Mouse (Mus musculus) limb, embryonic 14.5 days (tissue): ENCODE measurements around the gene Arl14ep. TPM values are rescaled to one million over a fixed set of nuclear protein-coding genes. Genes with fewer than 3 reads are reported as not detected.

Experiments
- ATAC-seq: fragments of 200-750 bp; cut with Nextera tagmentation; 2 replicates; pipeline ENCODE4 v1.8.0; 2017; ENCODE audit warnings: low read depth, moderate number of reproducible peaks, moderate TSS enrichment; ENCODE audit not compliant: low FRiP score
- DNase-seq: peaks from one replicate; pipeline ENCODE4 v3.0.0-alpha.2; 2015; ENCODE audit warnings: low spot score
- H3K27ac ChIP-seq: fragments of 300-500 bp; sonication (generic); replicated peaks from 2 replicates; pipeline ENCODE4 v1.5.1; 2014; ENCODE audit warnings: low read depth, mild to moderate bottlenecking, low read length, moderate library complexity, mixed read lengths
- H3K27me3 ChIP-seq: fragments of 300-500 bp; sonication (generic); 2 replicates; pipeline ENCODE4 v1.6.1; 2014; ENCODE audit warnings: low read length, mixed read lengths; ENCODE audit not compliant: control insufficient read depth, insufficient read depth
- H3K36me3 ChIP-seq: fragments of 300-500 bp; sonication (generic); 2 replicates; pipeline ENCODE4 v1.6.1; 2014; ENCODE audit warnings: mild to moderate bottlenecking, low read length, moderate library complexity, mixed read lengths; ENCODE audit not compliant: control insufficient read depth, insufficient read depth
- H3K4me1 ChIP-seq: fragments of 300-500 bp; sonication (generic); 2 replicates; pipeline ENCODE4 v1.6.1; 2014; ENCODE audit warnings: antibody characterized with exemption, low read length, mixed read lengths; ENCODE audit not compliant: control insufficient read depth, insufficient read depth
- H3K4me2 ChIP-seq: fragments of 300-500 bp; sonication (generic); replicated peaks from 2 replicates; pipeline ENCODE4 v1.6.1; 2014; ENCODE audit warnings: low read depth, mild to moderate bottlenecking, low read length, moderate library complexity; ENCODE audit not compliant: severe bottlenecking
- H3K4me3 ChIP-seq: fragments of 300-500 bp; sonication (generic); replicated peaks from 2 replicates; pipeline ENCODE4 v1.5.1; 2014; ENCODE audit warnings: low read length
- H3K9ac ChIP-seq: fragments of 300-500 bp; sonication (generic); 2 replicates; pipeline ENCODE4 v1.6.1; 2014; ENCODE audit warnings: mild to moderate bottlenecking, low read depth, low read length, moderate library complexity; ENCODE audit not compliant: severe bottlenecking
- H3K9me3 ChIP-seq: fragments of 300-500 bp; sonication (generic); 2 replicates; pipeline ENCODE4 v1.6.1; 2016; ENCODE audit warnings: low read length; ENCODE audit not compliant: control insufficient read depth
- POLR2A ChIP-seq: fragments of 200-500 bp; IDR thresholded peaks from 2 replicates; pipeline ENCODE4 v1.8.0; 2012; ENCODE audit warnings: inconsistent platforms, mild to moderate bottlenecking, moderate library complexity, borderline replicate concordance; ENCODE audit not compliant: insufficient read depth, insufficient read length; ENCODE audit errors: extremely low read depth
- WGBS: fragments of 180-500 bp; shearing (Covaris S2); extraction: QIAGEN DNeasy Blood & Tissue Kit; methylation state at CpG from one replicate; pipeline ENCODE4 v1.1.7; 2014; 5-methylcytosine and 5-hydroxymethylcytosine counted together
- polyA plus RNA-seq, 2 experiments: library from polyadenylated mRNA; depleted of rRNA in 1 of 2; stranded (reverse) in 1 of 2; unstranded in 1 of 2; fragments of >200 nt; fragmentation: Nextera tagmentation in 1 of 2; extraction: Ambion mirVana in 1 of 2; gene quantifications; 2 replicates each; pipeline versions ENCODE4 v1.2.1 to v1.2.3; 2012 to 2014

The Arl14ep gene
- polyA plus RNA-seq (2012; rRNA removed) (35.8 and 37.0 TPM in 2 replicates), polyA plus RNA-seq (2014; fragmentation: Nextera tagmentation; extraction: Ambion mirVana) (50.8 and 60.5 TPM in 2 replicates)

DNA sequence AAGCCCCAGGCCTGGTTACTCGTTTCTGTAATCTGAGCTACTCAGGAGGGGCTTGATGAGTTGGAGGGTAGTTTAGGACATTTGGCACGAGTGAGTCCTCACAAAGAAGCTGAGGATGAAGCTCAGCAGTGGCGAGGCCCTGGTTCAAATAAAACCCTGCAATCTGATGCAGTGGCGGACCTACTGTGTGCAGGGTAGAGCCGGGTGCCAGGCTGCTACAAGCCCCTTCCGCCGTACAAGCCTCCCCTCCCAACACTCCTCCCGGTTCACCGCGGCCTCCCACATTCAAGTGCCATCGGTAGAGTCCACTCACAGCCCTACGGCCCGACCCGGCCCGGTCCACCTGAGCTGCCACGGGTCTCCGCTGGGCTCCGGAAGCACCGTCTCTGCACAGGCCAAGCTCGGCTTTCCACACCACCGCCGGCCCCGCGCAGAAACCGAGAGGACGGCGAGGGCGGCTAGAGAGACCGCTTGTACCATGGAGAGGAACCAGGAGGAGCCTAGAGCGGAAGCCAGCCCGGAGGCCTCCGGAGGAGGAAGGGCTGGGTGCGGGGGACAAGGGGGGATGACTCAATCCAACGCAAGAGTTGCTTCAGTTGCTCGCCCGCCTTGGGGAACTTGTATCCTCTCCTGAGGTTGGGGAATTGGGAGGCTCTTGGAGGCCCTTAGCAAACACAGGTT lies at the start of gene Arl14ep:
Arl14ep (minus strand) TSS at position 466 of the 681 bp plus-strand sequence.
- DNase-seq (peak; percentile 82), ATAC-seq (peak; percentile 99)
- peak; percentile 89; the same call in 1 of the 2 replicates for TF ChIP-seq POLR2A
- under 1% methylated on average over 31 of the region's 36 CpGs for WGBS
- peak within 1 kb of the TSS; percentile 78 for H3K27ac ChIP-seq
- peaks cover 8% of the 10 kb centered on the region for H3K4me1 ChIP-seq
- no peaks in the 10 kb centered on the region for H3K9me3 ChIP-seq
- peaks cover 2% of the 10 kb centered on the region for H3K36me3 ChIP-seq
- H3K4me3 ChIP-seq: peak within 1 kb of the TSS; percentile 79
- H3K27me3 ChIP-seq: no peaks in the 10 kb centered on the region
- H3K4me2 ChIP-seq: peak within 1 kb of the TSS; percentile 55
- H3K9ac ChIP-seq: peak within 1 kb of the TSS; percentile 95

- no peaks in the 10 kb centered on the region for H3K4me1 ChIP-seq
Measured at GRCm38 (mm10) chr2:107022713-107023112, 48.5 kb upstream of the Arl14ep start.

DNA sequence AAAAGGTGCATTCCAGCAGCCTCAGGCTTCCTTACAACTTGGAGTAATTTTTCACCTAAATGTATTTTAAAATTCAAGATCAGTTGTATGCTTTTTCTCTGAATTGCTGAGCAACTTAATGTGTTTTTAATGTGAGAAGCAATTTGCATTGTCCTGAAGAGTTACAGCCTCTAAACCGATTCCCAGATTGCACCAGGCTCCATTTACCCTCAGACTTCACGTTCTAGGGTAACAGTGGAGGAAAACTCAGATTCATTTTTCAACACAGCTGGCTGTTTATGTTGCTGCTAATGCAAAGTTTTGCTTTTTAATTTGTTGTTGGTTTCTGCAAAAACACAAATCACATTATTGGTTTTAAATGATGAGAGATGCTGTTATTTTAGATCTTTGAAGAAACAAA lies 45.1 kb upstream of the Arl14ep start:
- Histone ChIP-seq H3K4me1 (no peaks in the 10 kb centered on the region), H3K4me2 (no peak overlapping the region), H3K4me3 (no peak overlapping the region), H3K36me3 (no peaks in the 10 kb centered on the region), H3K9me3 (no peaks in the 10 kb centered on the region), H3K27me3 (no peaks in the 10 kb centered on the region), H3K27ac (no peak overlapping the region), H3K9ac (no peak overlapping the region)
- DNase-seq (no peak), ATAC-seq (no peak)
- WGBS: 56% methylated on average over 2 of the region's 2 CpGs
- TF ChIP-seq POLR2A: no peak

More at GRCm38 (mm10) chr2:107022713-107023112, 48.5 kb upstream of the Arl14ep start:
- Histone ChIP-seq H3K9ac (no peak overlapping the region), H3K4me2 (no peak overlapping the region), H3K27ac (no peak overlapping the region), H3K27me3 (no peaks in the 10 kb centered on the region), H3K36me3 (no peaks in the 10 kb centered on the region), H3K9me3 (no peaks in the 10 kb centered on the region), H3K4me3 (no peak overlapping the region)
- ATAC-seq (no peak), DNase-seq (no peak)
- WGBS: 94% methylated on average over 5 of the region's 5 CpGs
- no peak for TF ChIP-seq POLR2A

DNA sequence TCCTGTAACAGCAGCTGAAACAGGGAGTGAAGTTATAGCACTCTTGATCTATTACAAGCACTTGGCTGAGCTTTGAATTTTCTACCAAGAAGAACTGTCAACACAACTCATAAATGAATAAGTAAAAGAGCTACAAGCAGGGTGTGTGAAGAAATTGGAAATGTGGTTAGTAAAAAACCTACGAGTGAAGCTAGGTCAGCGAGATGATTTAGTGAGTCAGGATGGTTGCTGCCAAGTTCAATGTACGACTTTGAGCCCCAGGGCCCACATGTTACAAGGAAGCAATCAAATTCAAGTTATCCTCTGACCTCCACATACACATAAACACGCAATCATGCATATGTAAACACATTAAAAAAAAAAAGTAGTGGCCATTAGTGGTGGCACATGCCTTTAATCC lies 38.9 kb upstream of the Arl14ep start:
- H3K27me3 ChIP-seq: no peaks in the 10 kb centered on the region
- H3K4me2 ChIP-seq: no peak overlapping the region
- H3K27ac ChIP-seq: no peak overlapping the region
- ATAC-seq (no peak), DNase-seq (no peak)
- no peaks in the 10 kb centered on the region for H3K9me3 ChIP-seq
- no peak overlapping the region for H3K9ac ChIP-seq
- WGBS: 77% methylated on average over 4 of the region's 4 CpGs
- no peak overlapping the region for H3K4me3 ChIP-seq
- no peaks in the 10 kb centered on the region for H3K36me3 ChIP-seq
- no peaks in the 10 kb centered on the region for H3K4me1 ChIP-seq
- no peak for TF ChIP-seq POLR2A

- H3K9me3 ChIP-seq: no peaks in the 10 kb centered on the region
- H3K4me2 ChIP-seq: no peak overlapping the region
- 91% methylated on average over 4 of the region's 4 CpGs for WGBS
Measured at GRCm38 (mm10) chr2:107012318-107012717, 38.1 kb upstream of the Arl14ep start.

More at GRCm38 (mm10) chr2:107012318-107012717, 38.1 kb upstream of the Arl14ep start:
- H3K36me3 ChIP-seq: no peaks in the 10 kb centered on the region
- H3K27ac ChIP-seq: no peak overlapping the region
- no peaks in the 10 kb centered on the region for H3K4me1 ChIP-seq
- no peak overlapping the region for H3K9ac ChIP-seq
- H3K4me3 ChIP-seq: no peak overlapping the region
- DNase-seq: no peak
- no peaks in the 10 kb centered on the region for H3K27me3 ChIP-seq
- TF ChIP-seq POLR2A: no peak
- no peak for ATAC-seq
